Mouse (Mus musculus): ENCODE data around the gene Vmn1r19. TPM values are rescaled to one million over a fixed set of nuclear protein-coding genes. Genes with fewer than 3 reads are reported as not detected.

Vmn1r19 gene
- not detected for polyA plus RNA-seq (2014; fragmentation: Illumina TruSeq; extraction: RNeasy Lipid Tissue Mini Kit (QIAGEN cat#74804); ENCODE audit: low read depth, low replicate concordance)

GRCm38 (mm10) chr6:57403480-57403879 lies at the start of gene Vmn1r19:
Vmn1r19 (plus strand) TSS chr6:57403780.

GRCm38 (mm10) chr6:57363627-57364026 lies 40.0 kb upstream of the Vmn1r19 start, which contains the start of gene Vmn1r17:
Vmn1r17 (minus strand) TSS chr6:57363727.

GRCm38 (mm10) chr6:57395683-57396082 lies 7.9 kb upstream of the Vmn1r19 start, which contains the start of gene Vmn1r18:
Vmn1r18 (minus strand) TSS chr6:57395783.

GRCm38 (mm10) chr6:57428630-57429029 lies 25.1 kb downstream of the Vmn1r19 start, which contains the start of gene Vmn1r20:
Vmn1r20 (plus strand) TSS chr6:57428930.

Other genes starting within 250 kb of the Vmn1r19 start
- not detected for gene Vmn1r12, start 246.9 kb upstream of the Vmn1r19 start, polyA plus RNA-seq (2014; fragmentation: Illumina TruSeq; extraction: RNeasy Lipid Tissue Mini Kit (QIAGEN cat#74804); ENCODE audit: low read depth, low replicate concordance)
- not detected for gene Vmn1r13, start 200.5 kb upstream of the Vmn1r19 start, polyA plus RNA-seq (2014; fragmentation: Illumina TruSeq; extraction: RNeasy Lipid Tissue Mini Kit (QIAGEN cat#74804); ENCODE audit: low read depth, low replicate concordance)
- gene Vmn1r14, start 172.1 kb upstream of the Vmn1r19 start, polyA plus RNA-seq (2014; fragmentation: Illumina TruSeq; extraction: RNeasy Lipid Tissue Mini Kit (QIAGEN cat#74804); ENCODE audit: low read depth, low replicate concordance): 0.03 TPM
- gene Vmn1r15, start 145.8 kb upstream of the Vmn1r19 start, polyA plus RNA-seq (2014; fragmentation: Illumina TruSeq; extraction: RNeasy Lipid Tissue Mini Kit (QIAGEN cat#74804); ENCODE audit: low read depth, low replicate concordance): 0.10 TPM
- gene Vmn1r16, start 74.3 kb upstream of the Vmn1r19 start, polyA plus RNA-seq (2014; fragmentation: Illumina TruSeq; extraction: RNeasy Lipid Tissue Mini Kit (QIAGEN cat#74804); ENCODE audit: low read depth, low replicate concordance): 0.11 TPM
- gene Vmn1r17, start 40.1 kb upstream of the Vmn1r19 start, polyA plus RNA-seq (2014; fragmentation: Illumina TruSeq; extraction: RNeasy Lipid Tissue Mini Kit (QIAGEN cat#74804); ENCODE audit: low read depth, low replicate concordance): not detected
- not detected for gene Vmn1r18, start 8.0 kb upstream of the Vmn1r19 start, polyA plus RNA-seq (2014; fragmentation: Illumina TruSeq; extraction: RNeasy Lipid Tissue Mini Kit (QIAGEN cat#74804); ENCODE audit: low read depth, low replicate concordance)
- not detected for gene Vmn1r20, start 25.1 kb downstream of the Vmn1r19 start, polyA plus RNA-seq (2014; fragmentation: Illumina TruSeq; extraction: RNeasy Lipid Tissue Mini Kit (QIAGEN cat#74804); ENCODE audit: low read depth, low replicate concordance)
- gene Ppm1k, start 131.7 kb downstream of the Vmn1r19 start, polyA plus RNA-seq (2014; fragmentation: Illumina TruSeq; extraction: RNeasy Lipid Tissue Mini Kit (QIAGEN cat#74804); ENCODE audit: low read depth, low replicate concordance): 4.6 TPM
- gene Herc6, start 177.2 kb downstream of the Vmn1r19 start, polyA plus RNA-seq (2014; fragmentation: Illumina TruSeq; extraction: RNeasy Lipid Tissue Mini Kit (QIAGEN cat#74804); ENCODE audit: low read depth, low replicate concordance): 50.2 TPM